Mouse (Mus musculus) erythroblast, adult 5-6 weeks (primary cell): ENCODE results near the gene Snap91. TPM values are rescaled to one million over a fixed set of nuclear protein-coding genes. Genes with fewer than 3 reads are reported as not detected.

Source experiments
- ATAC-seq: replicated peaks from 2 replicates; pipeline ENCODE4 v1.8.0; 2016; ENCODE audit warnings: moderate number of reproducible peaks, mild to moderate bottlenecking, moderate TSS enrichment, inconsistent platforms; ENCODE audit not compliant: poor library complexity, low FRiP score, severe bottlenecking
- total RNA-seq, 2 experiments: library from RNA; stranded (forward) in 1 of 2; stranded (reverse) in 1 of 2; fragments of 150-400 nt in 1 of 2; fragments of 200-764, 138-1000 nt in 1 of 2; gene quantifications; 2 replicates each; pipeline versions ENCODE4 v1.2.3 to v1.2.4; 2015 to 2017; ENCODE audit warnings: low replicate concordance in 2 of 2

The Snap91 gene
- total RNA-seq, 2 experiments from 2014 or later, result not detected

DNA sequence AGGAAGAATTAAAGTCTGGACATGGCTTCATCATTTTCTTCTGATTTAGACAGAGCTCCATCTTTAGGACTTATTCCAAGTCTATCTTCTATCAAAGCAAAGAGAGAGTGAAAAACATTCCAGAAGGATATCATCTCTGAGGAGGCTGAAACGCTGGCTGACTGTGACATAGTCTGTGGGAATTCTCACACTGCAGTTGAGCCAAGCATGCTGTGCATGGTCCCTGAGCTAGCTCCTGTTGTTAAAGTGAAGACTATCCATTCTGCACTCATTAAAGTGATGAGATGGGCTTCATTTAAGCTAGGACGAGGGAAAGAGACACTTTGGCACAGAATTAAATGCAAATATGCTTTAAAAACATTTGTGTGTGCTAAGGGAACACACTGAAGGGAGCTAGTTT lies 163.9 kb downstream of the Snap91 start:
- no peak for ATAC-seq

Other genes with a start within 250 kb of the Snap91 start
- gene Me1, start 184.7 kb downstream of the Snap91 start, total RNA-seq (2015; ENCODE audit: low replicate concordance), result 0.58 TPM in 1 of 2 replicates, not detected in the other
- 2.8 TPM in 1 of 2 replicates, not detected in the other for gene Me1, start 184.7 kb downstream of the Snap91 start, total RNA-seq (2017; ENCODE audit: low replicate concordance)
- not detected in 2 replicates for gene Prss35, start 137.0 kb downstream of the Snap91 start, total RNA-seq (2015; ENCODE audit: low replicate concordance)
- not detected in 2 replicates for gene Prss35, start 137.0 kb downstream of the Snap91 start, total RNA-seq (2017; ENCODE audit: low replicate concordance)
- gene Ripply2, start 134.9 kb upstream of the Snap91 start, total RNA-seq (2015; ENCODE audit: low replicate concordance), result not detected in 2 replicates
- not detected in 2 replicates for gene Ripply2, start 134.9 kb upstream of the Snap91 start, total RNA-seq (2017; ENCODE audit: low replicate concordance)
- gene Cyb5r4, start 141.4 kb upstream of the Snap91 start, total RNA-seq (2015; ENCODE audit: low replicate concordance), result 71.3 and 80.7 TPM in 2 replicates
- 34.8 and 55.5 TPM in 2 replicates for gene Cyb5r4, start 141.4 kb upstream of the Snap91 start, total RNA-seq (2017; ENCODE audit: low replicate concordance)